Mouse (Mus musculus): ENCODE measurements around the gene Hoxa3. TPM values are rescaled to one million over a fixed set of nuclear protein-coding genes. Genes with fewer than 3 reads are reported as not detected.

Gene Hoxa3
- polyA plus RNA-seq, 1 experiment from 2014 or later: 2.2 TPM

- H3K4me1 ChIP-seq (ENCODE audit: control insufficient read depth, insufficient read depth, low read length): peaks cover 11% of the 10 kb centered on the region; the same call in 1 of the 2 replicates
- H3K9me3 ChIP-seq (replicated peaks; ENCODE audit: control insufficient read depth, low read length): no peaks in the 10 kb centered on the region
- H3K4me2 ChIP-seq: no peak overlapping the region
Observed at GRCm38 (mm10) chr6:52189909-52190308, 23.2 kb downstream of the Hoxa3 start.

GRCm38 (mm10) chr6:52189172-52189591 lies 24.0 kb downstream of the Hoxa3 start:
- H3K36me3 ChIP-seq (ENCODE audit: control insufficient read depth, insufficient read depth, low read length): no peaks in the 10 kb centered on the region
- ATAC-seq (replicated peaks; ENCODE audit: insufficient number of reproducible peaks, low FRiP score, low TSS enrichment): no peak
- no peak overlapping the region for H3K9ac ChIP-seq (ENCODE audit: low read depth, low read length)
- no peaks in the 10 kb centered on the region for H3K9me3 ChIP-seq (replicated peaks; ENCODE audit: control insufficient read depth, low read length)
- no peak overlapping the region for H3K27ac ChIP-seq (ENCODE audit: low read depth, low read length)
- H3K4me1 ChIP-seq (ENCODE audit: control insufficient read depth, insufficient read depth, low read length): peaks cover 11% of the 10 kb centered on the region; the same call in 1 of the 2 replicates
- H3K4me3 ChIP-seq (ENCODE audit: low read depth, low read length): no peak overlapping the region
- peaks cover 98% of the 10 kb centered on the region for H3K27me3 ChIP-seq (ENCODE audit: control insufficient read depth, insufficient read depth, low read length)
- H3K4me2 ChIP-seq: no peak overlapping the region
- 16% methylated on average over 5 of the region's 5 CpGs for WGBS (ENCODE audit: insufficient replicate concordance)

More at GRCm38 (mm10) chr6:52189909-52190308, 23.2 kb downstream of the Hoxa3 start:
- H3K9ac ChIP-seq (ENCODE audit: low read depth, low read length): no peak overlapping the region
- H3K27ac ChIP-seq (ENCODE audit: low read depth, low read length): no peak overlapping the region
- ATAC-seq (replicated peaks; ENCODE audit: insufficient number of reproducible peaks, low FRiP score, low TSS enrichment): no peak
- peak overlapping the region; percentile 18; the same call in 1 of the 2 replicates for H3K4me3 ChIP-seq (ENCODE audit: low read depth, low read length)
- H3K36me3 ChIP-seq (ENCODE audit: control insufficient read depth, insufficient read depth, low read length): no peaks in the 10 kb centered on the region
- 6% methylated on average over 8 of the region's 8 CpGs for WGBS (ENCODE audit: insufficient replicate concordance)
- peaks cover 98% of the 10 kb centered on the region for H3K27me3 ChIP-seq (ENCODE audit: control insufficient read depth, insufficient read depth, low read length)

DNA sequence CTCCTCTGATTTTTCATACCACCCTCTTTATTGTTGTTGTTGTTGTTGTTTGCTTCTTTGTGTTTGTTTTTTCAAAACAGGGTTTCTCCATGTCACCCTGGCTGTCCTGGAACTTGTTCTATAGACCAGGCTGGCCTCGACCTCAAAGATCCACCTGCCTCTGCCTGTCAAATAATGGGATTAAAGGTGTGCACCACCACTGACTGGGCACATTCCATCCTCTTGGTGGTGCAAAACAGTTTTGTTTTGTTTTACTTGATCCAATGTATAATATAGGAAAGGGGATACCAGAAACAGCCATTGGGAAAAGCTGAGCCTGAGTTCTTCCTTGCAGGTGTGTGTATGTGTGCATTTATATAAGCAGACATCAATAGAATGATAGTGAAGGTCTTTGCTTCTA lies 26.6 kb downstream of the Hoxa3 start:
- ATAC-seq (replicated peaks; ENCODE audit: insufficient number of reproducible peaks, low FRiP score, low TSS enrichment): no peak
- Histone ChIP-seq H3K27me3 (ENCODE audit: control insufficient read depth, insufficient read depth, low read length) (peaks cover 100% of the 10 kb centered on the region), H3K4me2 (no peak overlapping the region), H3K9me3 (replicated peaks; ENCODE audit: control insufficient read depth, low read length) (no peaks in the 10 kb centered on the region), H3K9ac (ENCODE audit: low read depth, low read length) (no peak overlapping the region), H3K4me3 (ENCODE audit: low read depth, low read length) (no peak overlapping the region), H3K4me1 (ENCODE audit: control insufficient read depth, insufficient read depth, low read length) (peaks cover 4% of the 10 kb centered on the region; the same call in 1 of the 2 replicates), H3K27ac (ENCODE audit: low read depth, low read length) (no peak overlapping the region), H3K36me3 (ENCODE audit: control insufficient read depth, insufficient read depth, low read length) (no peaks in the 10 kb centered on the region)
- 30% methylated on average over 1 of the region's 1 CpGs for WGBS (ENCODE audit: insufficient replicate concordance)

- H3K4me1 ChIP-seq (ENCODE audit: control insufficient read depth, insufficient read depth, low read length): no peaks in the 10 kb centered on the region
- H3K27me3 ChIP-seq (ENCODE audit: control insufficient read depth, insufficient read depth, low read length): peaks cover 100% of the 10 kb centered on the region
- no peaks in the 10 kb centered on the region for H3K9me3 ChIP-seq (replicated peaks; ENCODE audit: control insufficient read depth, low read length)
- no peak overlapping the region for H3K4me3 ChIP-seq (ENCODE audit: low read depth, low read length)
- no peaks in the 10 kb centered on the region for H3K36me3 ChIP-seq (ENCODE audit: control insufficient read depth, insufficient read depth, low read length)
- WGBS (ENCODE audit: insufficient replicate concordance): 14% methylated on average over 3 of the region's 3 CpGs
- no peak overlapping the region for H3K9ac ChIP-seq (ENCODE audit: low read depth, low read length)
- no peak for ATAC-seq (replicated peaks; ENCODE audit: insufficient number of reproducible peaks, low FRiP score, low TSS enrichment)
- H3K4me2 ChIP-seq: no peak overlapping the region
- no peak overlapping the region for H3K27ac ChIP-seq (ENCODE audit: low read depth, low read length)
Observed at GRCm38 (mm10) chr6:52185834-52186233, 27.3 kb downstream of the Hoxa3 start.

- Histone ChIP-seq H3K9ac (ENCODE audit: low read depth, low read length) (no peak overlapping the region), H3K27ac (ENCODE audit: low read depth, low read length) (no peak overlapping the region), H3K27me3 (ENCODE audit: control insufficient read depth, insufficient read depth, low read length) (peaks cover 100% of the 10 kb centered on the region), H3K4me3 (ENCODE audit: low read depth, low read length) (no peak overlapping the region), H3K4me2 (peak overlapping the region; percentile 22), H3K4me1 (ENCODE audit: control insufficient read depth, insufficient read depth, low read length) (no peaks in the 10 kb centered on the region), H3K36me3 (ENCODE audit: control insufficient read depth, insufficient read depth, low read length) (no peaks in the 10 kb centered on the region), H3K9me3 (replicated peaks; ENCODE audit: control insufficient read depth, low read length) (no peaks in the 10 kb centered on the region)
- no peak for ATAC-seq (replicated peaks; ENCODE audit: insufficient number of reproducible peaks, low FRiP score, low TSS enrichment)
- WGBS (ENCODE audit: insufficient replicate concordance): 2% methylated on average over 19 of the region's 19 CpGs
Observed at GRCm38 (mm10) chr6:52185222-52185621, 27.9 kb downstream of the Hoxa3 start.

DNA sequence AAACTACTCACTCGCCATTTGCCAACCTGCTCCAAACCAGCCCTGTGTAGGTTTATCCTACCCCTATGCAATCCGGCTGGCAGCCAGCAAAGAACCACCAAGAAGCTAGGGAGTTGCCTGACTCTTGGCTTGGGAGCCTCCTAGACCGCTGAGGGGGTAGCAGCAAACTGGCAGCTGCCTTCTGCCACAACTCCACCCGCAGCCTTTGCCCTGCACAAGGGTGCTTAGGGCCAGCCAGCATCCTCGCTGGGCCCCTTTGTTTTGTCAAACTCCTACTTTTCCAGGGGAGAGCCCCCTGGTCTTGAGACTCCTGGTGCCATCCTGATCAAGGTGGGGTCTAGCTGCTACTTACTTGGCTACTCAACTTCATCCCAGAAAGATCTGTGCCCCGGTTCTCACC lies 28.5 kb downstream of the Hoxa3 start:
- no peak overlapping the region for H3K27ac ChIP-seq (ENCODE audit: low read depth, low read length)
- no peak overlapping the region for H3K4me2 ChIP-seq
- peaks cover 100% of the 10 kb centered on the region for H3K27me3 ChIP-seq (ENCODE audit: control insufficient read depth, insufficient read depth, low read length)
- WGBS (ENCODE audit: insufficient replicate concordance): 6% methylated on average over 6 of the region's 6 CpGs
- no peak overlapping the region for H3K9ac ChIP-seq (ENCODE audit: low read depth, low read length)
- H3K36me3 ChIP-seq (ENCODE audit: control insufficient read depth, insufficient read depth, low read length): no peaks in the 10 kb centered on the region
- H3K4me1 ChIP-seq (ENCODE audit: control insufficient read depth, insufficient read depth, low read length): no peaks in the 10 kb centered on the region
- no peak for ATAC-seq (replicated peaks; ENCODE audit: insufficient number of reproducible peaks, low FRiP score, low TSS enrichment)
- no peaks in the 10 kb centered on the region for H3K9me3 ChIP-seq (replicated peaks; ENCODE audit: control insufficient read depth, low read length)
- no peak overlapping the region for H3K4me3 ChIP-seq (ENCODE audit: low read depth, low read length)

DNA sequence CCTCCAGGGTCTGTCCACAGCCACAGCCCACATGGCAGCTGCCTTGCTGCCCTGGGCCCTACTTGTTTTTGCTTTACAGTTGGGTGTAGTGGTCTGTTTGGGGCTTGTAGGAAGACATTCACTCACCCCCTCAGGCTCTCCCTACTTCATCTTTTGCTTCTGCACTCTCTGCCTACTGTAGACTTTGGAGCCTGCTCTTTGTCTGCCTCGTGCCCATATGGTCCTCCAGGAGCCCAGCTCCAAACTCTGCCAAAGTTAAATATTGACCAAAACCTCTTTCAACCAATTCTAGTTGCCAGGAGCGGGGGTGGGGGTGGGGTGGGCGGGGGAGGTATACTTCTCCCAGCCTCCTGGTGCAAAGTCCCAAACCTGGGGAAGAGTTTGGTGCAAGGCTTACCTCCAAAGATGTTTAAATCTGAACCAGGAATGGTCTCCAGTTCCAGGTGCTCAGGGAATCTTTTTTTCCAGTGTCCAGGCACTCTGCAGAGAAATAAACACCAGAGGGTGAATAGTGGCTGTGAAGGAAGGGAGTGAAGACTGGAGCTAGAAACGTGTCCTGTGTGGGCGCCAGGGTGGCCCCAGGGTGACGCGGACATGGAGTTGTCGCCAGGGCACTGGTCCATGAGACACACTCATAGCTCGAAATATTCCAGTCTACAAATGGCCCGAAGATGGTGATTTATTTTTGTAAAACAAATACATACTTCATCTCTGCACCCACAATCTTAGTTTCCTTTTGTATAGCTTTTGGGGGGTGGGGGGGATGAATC lies 29.6 kb downstream of the Hoxa3 start:
- 17% methylated on average over 10 of the region's 10 CpGs for WGBS (ENCODE audit: insufficient replicate concordance)
- Histone ChIP-seq H3K9ac (ENCODE audit: low read depth, low read length) (no peak overlapping the region), H3K36me3 (ENCODE audit: control insufficient read depth, insufficient read depth, low read length) (no peaks in the 10 kb centered on the region), H3K4me3 (ENCODE audit: low read depth, low read length) (no peak overlapping the region), H3K4me2 (no peak overlapping the region), H3K4me1 (ENCODE audit: control insufficient read depth, insufficient read depth, low read length) (no peaks in the 10 kb centered on the region), H3K27ac (ENCODE audit: low read depth, low read length) (no peak overlapping the region), H3K9me3 (replicated peaks; ENCODE audit: control insufficient read depth, low read length) (no peaks in the 10 kb centered on the region), H3K27me3 (ENCODE audit: control insufficient read depth, insufficient read depth, low read length) (peaks cover 100% of the 10 kb centered on the region)
- ATAC-seq (replicated peaks; ENCODE audit: insufficient number of reproducible peaks, low FRiP score, low TSS enrichment): no peak

DNA sequence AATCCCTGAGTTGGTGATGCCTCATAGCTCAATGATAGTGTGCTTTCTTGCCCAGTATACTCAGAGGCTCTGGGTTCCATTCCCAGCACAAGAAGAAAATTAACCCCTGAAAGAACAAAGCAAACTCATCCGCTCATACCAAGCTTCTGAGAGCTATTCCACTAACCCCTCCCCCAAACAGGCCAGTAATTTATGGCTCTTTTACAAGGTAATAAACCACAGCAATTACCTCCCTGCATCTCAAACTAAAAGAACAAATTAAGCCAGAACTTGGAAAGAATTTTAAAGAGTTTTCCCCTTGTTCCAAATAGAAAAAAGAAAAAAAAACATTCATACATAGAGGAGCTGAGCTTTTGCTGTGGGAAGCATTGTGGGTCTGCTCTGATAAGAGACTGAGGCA lies 30.3 kb downstream of the Hoxa3 start:
- ATAC-seq (replicated peaks; ENCODE audit: insufficient number of reproducible peaks, low FRiP score, low TSS enrichment): no peak
- Histone ChIP-seq H3K27ac (ENCODE audit: low read depth, low read length) (no peak overlapping the region), H3K4me1 (ENCODE audit: control insufficient read depth, insufficient read depth, low read length) (no peaks in the 10 kb centered on the region), H3K4me3 (ENCODE audit: low read depth, low read length) (no peak overlapping the region), H3K9ac (ENCODE audit: low read depth, low read length) (no peak overlapping the region), H3K4me2 (no peak overlapping the region), H3K27me3 (ENCODE audit: control insufficient read depth, insufficient read depth, low read length) (peaks cover 99% of the 10 kb centered on the region), H3K36me3 (ENCODE audit: control insufficient read depth, insufficient read depth, low read length) (no peaks in the 10 kb centered on the region), H3K9me3 (replicated peaks; ENCODE audit: control insufficient read depth, low read length) (no peaks in the 10 kb centered on the region)
- WGBS (ENCODE audit: insufficient replicate concordance): 20% methylated on average over 1 of the region's 1 CpGs

DNA sequence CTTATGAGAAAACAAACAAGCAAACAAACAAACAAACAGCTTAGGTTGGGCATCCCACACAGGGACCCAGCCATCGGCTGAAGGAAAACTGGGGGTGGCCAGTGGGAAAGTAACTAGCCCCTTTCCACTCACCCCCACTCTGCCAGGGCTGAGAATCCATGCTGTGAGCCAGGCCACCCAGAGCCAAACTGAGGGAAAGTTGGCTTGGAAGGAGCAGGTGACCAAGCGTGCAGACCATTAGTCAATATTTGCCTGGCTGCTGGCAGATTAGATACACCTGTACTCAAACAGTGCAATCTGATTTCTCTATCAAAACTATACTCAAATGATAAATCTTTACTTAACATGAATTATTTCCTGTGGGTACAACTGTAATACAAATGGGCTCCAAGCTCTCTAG lies 31.1 kb downstream of the Hoxa3 start:
- H3K27me3 ChIP-seq (ENCODE audit: control insufficient read depth, insufficient read depth, low read length): peaks cover 99% of the 10 kb centered on the region
- no peak overlapping the region for H3K4me2 ChIP-seq
- no peak overlapping the region for H3K4me3 ChIP-seq (ENCODE audit: low read depth, low read length)
- H3K36me3 ChIP-seq (ENCODE audit: control insufficient read depth, insufficient read depth, low read length): no peaks in the 10 kb centered on the region
- H3K4me1 ChIP-seq (ENCODE audit: control insufficient read depth, insufficient read depth, low read length): no peaks in the 10 kb centered on the region
- no peak overlapping the region for H3K9ac ChIP-seq (ENCODE audit: low read depth, low read length)
- 31% methylated on average over 2 of the region's 2 CpGs for WGBS (ENCODE audit: insufficient replicate concordance)
- no peak for ATAC-seq (replicated peaks; ENCODE audit: insufficient number of reproducible peaks, low FRiP score, low TSS enrichment)
- no peaks in the 10 kb centered on the region for H3K9me3 ChIP-seq (replicated peaks; ENCODE audit: control insufficient read depth, low read length)
- H3K27ac ChIP-seq (ENCODE audit: low read depth, low read length): no peak overlapping the region
